Mouse (Mus musculus) heart, adult 2 months (tissue): ENCODE data around the gene Cnnm1.

Experiments used
- CTCF ChIP-seq: fragments of 200-600 bp; IDR thresholded peaks from 2 replicates; pipeline ENCODE4 v1.8.1; 2022; ENCODE audit warnings: antibody characterized with exemption, mild to moderate bottlenecking, moderate library complexity
- EP300 ChIP-seq: fragments of 200-500 bp; IDR thresholded peaks from 2 replicates; pipeline ENCODE4 v1.6.1; 2011; ENCODE audit warnings: low read depth, low read length, control low read depth; ENCODE audit not compliant: insufficient read depth

- TF ChIP-seq EP300 = no peak
- TF ChIP-seq CTCF = no peak
Measured at GRCm38 (mm10) chr19:43420506-43420905, 19.7 kb upstream of the Cnnm1 start.
